Mouse (Mus musculus) liver, postnatal 0 days (tissue): Measurements from ENCODE around the gene Mrps21.

Experiments
- CTCF ChIP-seq: sonication (generic); IDR thresholded peaks from 2 replicates; pipeline ENCODE4 v1.5.1; 2016; ENCODE audit warnings: antibody characterized with exemption, low read depth
- EP300 ChIP-seq: IDR thresholded peaks from 2 replicates; pipeline ENCODE4 v1.6.1; 2016; ENCODE audit warnings: antibody characterized with exemption, low read depth, mild to moderate bottlenecking

DNA sequence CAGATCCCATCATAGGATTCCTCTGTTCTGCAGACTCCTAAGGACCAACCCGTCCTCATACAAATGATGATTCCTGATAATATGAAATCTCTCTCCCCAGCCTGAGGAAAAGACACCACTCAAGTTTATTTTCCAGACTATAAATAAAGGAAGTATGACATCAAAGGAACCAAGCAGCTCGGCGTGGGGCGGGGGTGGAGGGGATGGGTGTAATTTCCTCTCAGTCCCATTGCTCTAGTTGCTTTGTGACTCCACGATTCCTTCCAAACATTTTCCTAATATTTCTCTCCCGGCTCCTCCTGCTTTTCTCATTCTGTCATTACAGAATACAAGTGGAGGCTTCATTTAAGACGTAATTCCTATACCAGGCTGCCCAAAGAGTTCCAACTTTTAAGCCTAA, 21.8 kb upstream of the Mrps21 start:
- no peak for TF ChIP-seq EP300
- no peak for TF ChIP-seq CTCF
